Mouse (Mus musculus): ENCODE measurements around the gene Camk1d.

The Camk1d gene

DNA sequence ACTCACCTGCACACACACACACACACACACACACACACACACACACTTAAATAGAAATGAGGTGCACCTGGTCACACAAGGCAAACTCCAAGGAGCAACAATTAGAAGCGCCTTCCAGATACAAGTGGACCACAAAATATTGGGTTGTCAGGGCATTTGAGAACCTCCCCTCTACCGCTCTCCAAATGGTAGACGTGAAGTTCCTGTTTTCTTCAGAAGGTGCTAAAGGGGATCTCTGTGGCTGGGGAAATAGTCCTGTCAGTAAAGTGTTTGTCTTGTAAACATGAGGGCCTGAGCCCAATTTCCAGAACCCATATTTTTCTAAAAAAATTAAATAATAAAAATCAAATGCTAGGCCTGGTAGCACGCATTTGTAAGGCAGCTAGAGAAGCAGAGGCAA, 4.4 kb downstream of the Camk1d start:
- 85% methylated on average over 4 of the region's 4 CpGs for WGBS

DNA sequence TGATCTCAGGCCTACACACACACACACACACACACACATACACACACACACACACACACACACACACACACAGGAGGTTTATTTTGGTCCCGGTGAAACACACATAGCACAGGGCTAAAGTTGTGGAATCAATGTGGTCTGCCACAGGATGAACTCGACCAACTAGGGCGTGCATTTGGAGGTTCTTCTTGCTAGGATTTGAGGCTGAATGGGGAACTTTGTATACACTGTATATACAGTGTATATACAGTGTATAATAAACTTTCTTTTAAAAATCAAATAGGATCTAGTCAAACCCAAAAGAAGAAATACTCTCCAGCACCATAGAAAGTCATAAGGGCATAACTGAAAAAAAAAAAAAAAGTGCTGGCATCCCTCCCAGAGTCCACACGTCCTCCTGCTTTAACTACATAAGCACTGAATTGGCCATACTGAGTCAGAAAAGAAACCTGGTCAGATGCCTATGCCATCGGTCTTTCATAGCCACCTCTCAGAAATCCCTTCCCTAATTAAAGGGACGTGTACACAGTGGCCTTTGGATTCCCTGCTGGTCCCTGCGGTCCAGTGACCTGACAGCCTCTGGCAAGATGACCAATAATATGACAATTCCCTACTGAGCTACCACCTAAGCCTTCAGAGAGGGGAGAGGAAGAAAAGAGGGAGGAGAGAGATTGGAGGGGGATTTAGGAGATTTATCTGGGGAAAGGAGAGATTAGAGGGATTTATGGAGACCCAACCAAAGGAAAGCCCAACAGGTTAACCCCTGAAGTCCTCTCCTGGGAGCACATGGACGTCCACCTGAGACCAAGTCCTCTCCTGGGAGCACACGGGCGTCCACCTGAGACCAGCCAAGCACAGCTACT, 6.2 kb downstream of the Camk1d start:
- 64% methylated on average over 10 of the region's 10 CpGs for WGBS

DNA sequence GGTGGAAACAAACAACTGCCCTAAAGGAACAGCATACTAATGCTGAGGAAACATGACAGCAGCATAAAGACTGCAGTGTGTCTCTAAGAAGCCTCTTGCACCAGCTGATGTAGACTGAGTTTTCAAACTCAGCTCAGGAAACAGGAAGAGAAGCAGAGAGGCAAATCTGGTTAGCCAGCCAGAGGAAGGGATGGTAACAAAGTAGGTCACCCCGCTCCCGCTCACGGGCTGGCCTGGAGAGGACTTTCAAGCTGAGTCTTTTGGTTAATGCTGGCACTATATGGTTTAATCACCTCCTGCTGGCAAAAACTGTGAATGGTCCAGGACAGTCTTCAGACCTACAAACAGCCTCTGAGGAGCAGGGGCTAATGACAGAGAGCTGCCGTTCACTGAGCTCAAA, 7.7 kb downstream of the Camk1d start:
- 50% methylated on average over 4 of the region's 4 CpGs for WGBS

DNA sequence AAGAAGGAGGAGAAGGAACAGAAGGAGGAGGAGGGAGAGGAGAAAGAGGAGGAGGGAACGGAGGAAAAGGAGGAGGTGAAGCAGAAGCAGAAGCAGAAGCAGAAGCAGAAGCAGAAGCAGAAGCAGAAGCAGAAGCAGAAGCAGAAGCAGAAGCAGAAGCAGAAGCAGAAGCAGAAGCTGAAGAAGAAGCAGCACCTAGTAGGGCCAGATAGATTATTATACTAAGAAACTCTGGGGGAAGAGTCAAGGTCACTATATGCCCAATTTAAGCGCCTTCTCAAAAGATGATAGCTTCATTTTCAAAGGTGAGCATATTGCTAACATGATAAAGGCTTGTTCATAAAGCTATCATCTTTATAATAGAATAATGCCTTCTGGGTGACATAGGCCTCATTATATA, 11.9 kb downstream of the Camk1d start:
- 89% methylated on average over 2 of the region's 2 CpGs for WGBS

DNA sequence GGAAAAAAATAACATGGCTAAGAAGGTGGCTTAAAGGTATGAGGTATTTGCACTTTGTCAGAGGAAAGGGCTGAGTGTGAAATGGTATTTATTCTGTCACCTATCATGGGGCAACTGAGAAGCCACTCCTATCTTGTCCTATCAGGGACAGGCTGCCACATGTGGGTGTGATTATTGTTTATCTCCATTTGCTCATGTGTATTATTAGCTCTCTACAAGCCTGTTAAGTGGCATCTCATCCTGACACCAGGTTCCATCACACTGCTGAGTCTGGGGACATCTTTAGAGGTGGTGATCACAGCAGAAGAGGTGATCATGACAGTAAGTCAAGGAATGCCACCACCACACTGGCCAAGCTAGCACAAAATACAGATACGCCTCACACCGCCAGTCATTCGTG, 13.4 kb downstream of the Camk1d start:
- WGBS = 96% methylated on average over 3 of the region's 3 CpGs

DNA sequence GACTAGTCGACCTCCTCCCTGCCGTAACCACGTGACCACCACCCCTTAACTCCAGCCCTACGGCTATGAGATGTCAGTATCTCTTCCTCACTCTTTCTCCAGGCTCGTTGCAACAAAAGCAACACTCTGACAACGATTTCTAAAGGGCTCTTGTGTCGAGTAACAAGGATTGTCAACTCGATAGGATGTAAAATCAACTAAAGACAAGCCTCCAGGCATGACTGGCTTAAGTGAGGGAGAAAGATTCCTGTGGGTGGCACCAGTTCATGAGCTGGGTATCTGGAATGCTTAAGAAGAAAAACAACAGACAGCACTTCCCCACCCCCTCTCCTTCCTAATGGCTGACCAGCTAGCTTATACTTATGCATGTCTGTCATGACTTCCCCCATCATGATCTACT, 15.9 kb downstream of the Camk1d start:
- 76% methylated on average over 8 of the region's 8 CpGs for WGBS

DNA sequence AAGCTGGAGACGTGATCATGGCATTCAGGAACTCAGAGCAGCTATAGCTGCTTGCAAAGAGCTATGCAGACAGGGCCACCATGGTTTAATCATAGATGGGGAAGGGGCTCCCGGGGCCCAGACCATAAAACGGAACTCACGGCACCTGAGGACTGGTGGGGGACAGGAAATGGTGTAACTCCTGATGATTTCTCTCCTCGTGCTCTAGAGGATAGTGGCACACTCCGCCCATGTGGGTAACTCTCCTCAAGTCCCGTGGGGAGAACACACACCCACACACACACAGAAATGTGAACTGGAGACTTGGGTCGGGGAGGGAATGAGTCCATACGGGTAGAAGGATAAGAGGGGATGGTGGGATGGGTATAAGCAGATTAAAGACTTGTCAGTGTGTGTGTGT, 20.2 kb downstream of the Camk1d start:
- WGBS = 74% methylated on average over 9 of the region's 9 CpGs

DNA sequence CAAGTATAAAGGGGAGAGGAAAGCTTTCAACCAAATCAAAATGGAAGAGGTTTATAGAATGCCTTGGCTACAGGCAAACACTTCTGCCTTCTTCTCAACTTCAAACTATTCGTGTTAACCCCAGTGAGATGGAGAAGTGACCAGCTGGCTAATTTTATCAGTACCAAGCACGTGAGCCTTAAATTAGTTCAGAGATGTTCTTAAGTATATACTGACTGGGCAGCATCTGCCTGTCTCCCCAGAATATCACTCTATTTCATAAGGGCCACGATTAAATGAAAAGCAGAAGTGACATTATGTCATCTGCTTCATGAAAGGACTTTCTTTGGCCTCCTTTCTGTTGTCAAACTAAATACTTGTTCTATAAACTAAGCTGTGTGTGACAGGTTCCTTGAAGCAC, 22.6 kb downstream of the Camk1d start:
- 53% methylated on average over 3 of the region's 3 CpGs for WGBS

DNA sequence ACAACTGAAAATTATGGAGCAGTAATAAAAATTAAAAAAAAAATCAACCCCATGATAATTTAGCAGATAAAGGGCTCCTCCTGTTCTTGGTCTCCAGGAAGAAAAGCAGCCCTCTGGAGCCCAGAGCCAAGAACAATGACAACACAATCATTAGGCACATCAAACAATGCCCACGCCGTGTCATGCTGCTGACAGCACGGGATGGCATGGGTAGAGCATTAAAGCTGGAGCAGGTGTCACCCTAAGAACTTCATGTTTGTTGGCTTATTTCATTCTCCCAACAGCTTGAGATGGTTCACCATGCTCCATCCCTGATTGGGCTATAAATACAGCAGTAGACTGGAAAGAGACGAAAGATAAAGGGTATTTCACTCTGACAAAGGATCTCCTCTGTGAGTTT, 30.9 kb downstream of the Camk1d start:
- 77% methylated on average over 4 of the region's 4 CpGs for WGBS

DNA sequence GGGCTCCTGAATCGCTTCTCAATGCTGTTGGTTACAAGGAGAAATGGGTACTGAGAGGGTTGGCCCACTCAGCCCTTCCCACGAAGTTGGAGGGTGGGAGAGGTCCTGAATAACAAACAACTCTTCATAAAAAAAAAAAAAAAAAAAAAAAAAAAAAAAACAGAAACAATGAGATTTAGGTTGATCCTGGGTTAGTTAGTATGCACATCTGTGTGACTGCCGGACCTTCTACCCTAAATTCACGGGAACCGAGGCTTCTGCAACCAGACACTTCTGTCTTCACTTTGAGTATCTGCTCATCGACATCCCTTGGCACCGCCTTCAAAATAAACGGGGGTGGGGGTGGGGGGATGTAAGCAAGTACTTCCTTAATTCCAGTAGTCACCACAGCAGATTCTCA, 32.4 kb downstream of the Camk1d start:
- WGBS = 75% methylated on average over 8 of the region's 8 CpGs

DNA sequence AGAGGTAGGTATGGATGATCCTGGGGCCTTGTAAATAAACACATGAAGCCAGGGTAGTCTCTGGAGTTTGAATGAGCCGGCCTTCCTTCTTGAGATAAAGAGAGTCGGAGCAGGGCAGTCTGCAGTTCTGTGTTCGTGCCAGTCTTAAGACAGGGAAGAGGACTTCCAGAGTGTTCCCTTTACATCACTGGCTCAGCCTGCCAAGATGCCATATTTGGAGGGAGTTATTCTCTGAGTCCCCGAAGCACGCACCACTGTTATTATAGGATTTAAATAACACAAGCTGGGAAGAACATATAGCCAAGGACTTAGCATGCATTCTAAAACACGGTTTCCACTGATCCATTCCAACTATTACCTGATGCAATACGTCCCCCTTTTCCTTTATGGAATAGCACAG, 33.0 kb downstream of the Camk1d start:
- 52% methylated on average over 7 of the region's 7 CpGs for WGBS

DNA sequence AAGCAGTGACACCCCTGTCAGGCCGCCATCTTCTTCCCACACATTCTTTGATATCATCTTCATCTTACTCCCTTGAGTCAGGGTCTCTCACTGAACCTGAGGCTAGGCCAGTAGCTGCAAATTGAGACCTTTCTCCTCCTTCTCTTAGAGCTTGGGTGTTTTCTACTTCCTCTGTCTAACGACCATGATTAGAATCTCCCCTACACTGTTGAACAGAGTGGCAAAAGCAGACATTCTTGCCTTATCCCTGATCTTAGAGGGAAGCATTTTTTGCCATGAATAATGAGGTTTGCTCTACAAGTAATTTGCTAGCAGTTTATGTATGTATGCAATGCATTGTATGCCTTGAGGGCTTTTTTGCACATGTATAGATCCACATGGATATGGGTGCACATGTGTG, 35.3 kb downstream of the Camk1d start:
- 78% methylated on average over 2 of the region's 2 CpGs for WGBS

DNA sequence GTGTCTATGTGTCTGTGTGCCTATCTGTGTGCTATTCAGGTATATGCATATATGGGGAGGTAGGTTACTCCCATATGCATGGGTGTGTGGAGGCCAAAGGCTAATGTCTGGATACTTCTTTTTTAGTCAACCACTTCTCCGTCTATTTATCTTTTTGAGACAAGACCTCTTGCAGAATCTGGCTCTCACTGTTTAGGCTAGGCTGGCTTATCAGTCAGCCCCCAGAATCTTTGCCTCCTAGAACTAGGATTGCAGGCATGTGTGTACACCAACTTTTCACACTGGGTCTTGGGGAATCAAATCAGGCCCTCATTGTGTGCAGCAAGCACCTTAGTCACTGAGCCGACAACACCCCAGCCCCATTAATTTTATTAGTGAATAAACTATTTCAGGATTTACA, 36.8 kb downstream of the Camk1d start:
- 79% methylated on average over 2 of the region's 2 CpGs for WGBS

DNA sequence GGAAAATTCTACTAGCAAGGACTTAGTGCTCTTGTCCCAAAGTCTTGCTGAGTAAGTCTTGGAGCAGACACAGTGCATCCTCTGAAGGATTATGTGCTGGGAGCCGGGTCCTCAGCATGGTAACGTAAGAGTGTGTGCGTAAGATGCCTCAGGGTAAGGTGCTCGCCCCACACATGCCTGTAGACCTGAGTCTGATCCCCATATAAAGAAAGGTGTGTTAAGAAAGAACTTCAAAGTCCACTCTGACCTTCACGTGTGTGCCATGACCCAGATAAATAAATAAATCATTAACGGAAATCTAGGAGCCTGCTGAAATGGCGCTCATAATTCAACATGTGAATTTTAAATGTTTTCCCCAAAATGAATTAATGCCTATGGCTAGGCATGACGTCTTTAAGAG, 37.5 kb downstream of the Camk1d start:
- WGBS = 78% methylated on average over 8 of the region's 8 CpGs

DNA sequence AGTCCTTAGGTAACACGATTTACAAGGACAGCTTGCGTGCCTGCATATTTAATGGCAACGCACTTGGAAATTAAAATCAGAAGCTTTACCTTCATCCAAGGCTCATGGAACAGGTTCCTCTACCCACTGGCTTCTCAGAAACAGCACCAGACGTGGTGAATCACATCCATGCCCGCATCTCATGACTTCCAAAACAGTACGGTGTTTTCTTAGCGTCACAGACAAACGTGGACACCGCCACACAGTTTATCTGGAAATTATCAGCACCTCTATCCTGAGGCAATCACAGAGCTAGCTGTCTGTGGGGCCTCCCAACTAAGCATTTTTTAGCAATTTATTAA, 38.2 kb downstream of the Camk1d start:
- WGBS = 18% methylated on average over 9 of the region's 9 CpGs

DNA sequence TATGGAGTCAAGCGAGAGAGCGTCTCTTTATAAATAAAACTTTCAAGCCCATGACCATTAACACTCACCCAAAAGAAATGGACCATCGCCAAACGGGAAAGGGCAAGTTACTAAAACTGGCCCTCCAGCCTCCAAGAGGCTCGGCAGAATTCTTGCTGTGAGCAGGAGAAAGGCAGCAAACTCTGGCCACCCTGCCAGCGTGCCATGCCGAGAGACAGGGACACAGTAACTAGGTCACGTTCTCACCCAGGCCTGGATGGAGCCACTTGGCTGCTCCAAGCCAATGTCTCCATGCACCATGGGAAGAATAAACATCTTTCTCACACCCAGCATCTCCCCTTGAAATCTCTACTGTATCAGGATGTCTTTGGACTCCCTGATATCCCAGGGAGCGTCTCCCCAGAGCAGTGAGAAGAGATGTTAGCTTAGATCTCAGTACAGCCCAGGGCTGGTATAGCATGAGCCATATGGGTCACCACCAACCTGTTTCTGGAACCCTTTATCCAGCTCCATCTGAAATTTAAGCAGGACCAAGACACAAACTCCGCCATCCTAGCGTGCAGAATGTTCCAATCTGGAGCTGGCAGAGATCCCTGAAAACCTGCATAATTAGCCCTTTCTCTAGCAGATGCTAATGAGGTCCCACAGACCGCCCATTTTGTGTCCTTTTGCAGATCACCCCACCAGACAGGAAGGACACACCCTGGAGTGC, 38.7 kb downstream of the Camk1d start:
- 39% methylated on average over 12 of the region's 12 CpGs for WGBS

DNA sequence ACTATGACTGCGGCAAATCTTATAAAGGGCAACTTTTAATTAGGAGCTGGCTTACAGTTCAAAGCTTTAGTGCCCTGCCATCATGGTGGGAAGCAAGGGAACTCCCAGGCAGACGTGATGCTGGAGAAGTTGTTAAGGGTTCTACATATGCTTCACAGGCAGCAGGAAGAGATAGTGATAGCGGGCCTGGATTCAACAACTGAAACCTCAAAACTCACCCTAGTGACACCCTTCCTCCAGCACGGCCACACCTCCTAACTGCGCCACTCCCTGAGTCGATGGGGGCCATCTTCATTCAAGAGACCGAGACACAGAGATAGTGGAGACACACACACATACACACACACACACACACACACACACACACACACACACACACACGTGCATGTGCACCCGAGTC, 39.8 kb downstream of the Camk1d start:
- WGBS = 66% methylated on average over 9 of the region's 9 CpGs

DNA sequence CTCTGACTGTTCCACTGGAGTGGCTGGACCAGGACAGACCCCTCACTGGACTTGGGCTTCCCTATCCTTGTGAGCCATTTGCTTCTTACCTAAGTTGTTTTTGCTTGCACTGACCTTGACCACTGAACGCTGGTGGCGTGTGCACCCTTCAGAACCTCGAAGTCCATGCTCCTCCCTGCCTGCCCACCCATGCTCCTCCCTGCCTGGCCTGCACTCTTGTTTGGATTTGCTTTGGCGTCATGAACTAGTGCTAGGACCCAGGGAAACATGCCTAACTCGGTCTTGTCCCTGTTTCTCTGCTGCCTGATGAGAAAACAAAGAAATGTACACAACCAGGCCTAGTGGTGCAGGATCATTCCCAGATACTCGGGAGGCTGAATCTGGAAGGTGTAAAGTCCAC, 40.5 kb downstream of the Camk1d start:
- WGBS = 82% methylated on average over 6 of the region's 6 CpGs

DNA sequence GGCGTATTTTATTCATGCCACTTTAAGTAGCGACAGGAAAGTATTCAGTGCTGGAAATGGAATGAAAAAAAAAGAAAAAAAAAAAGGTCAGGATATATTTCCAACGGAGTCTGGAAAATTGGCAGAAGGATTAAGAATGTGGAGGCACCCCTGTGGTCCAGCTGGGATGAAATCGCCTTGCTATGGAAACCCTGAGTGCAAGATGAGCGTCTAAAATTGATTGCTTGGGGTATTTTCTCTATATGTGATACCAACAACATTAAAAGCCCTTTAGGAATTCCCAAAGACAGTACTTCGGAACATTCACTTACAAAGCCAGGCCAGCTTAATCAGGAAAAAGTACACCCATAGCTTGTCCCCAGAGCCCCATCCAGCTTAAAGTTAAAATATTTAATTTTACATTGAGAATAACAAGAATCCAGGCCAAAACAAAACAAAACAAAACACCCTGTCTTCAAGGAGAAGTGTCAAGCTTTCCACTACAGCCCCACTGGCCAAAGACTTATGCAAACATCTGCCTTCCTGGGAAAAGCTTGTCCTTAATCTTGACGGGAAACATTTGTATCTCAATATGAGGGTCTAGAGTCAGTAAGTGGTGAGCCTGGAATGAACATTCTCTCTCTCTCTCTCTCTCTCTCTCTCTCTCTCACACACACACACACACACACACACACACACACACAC, 41.3 kb downstream of the Camk1d start:
- WGBS = 43% methylated on average over 7 of the region's 7 CpGs

DNA sequence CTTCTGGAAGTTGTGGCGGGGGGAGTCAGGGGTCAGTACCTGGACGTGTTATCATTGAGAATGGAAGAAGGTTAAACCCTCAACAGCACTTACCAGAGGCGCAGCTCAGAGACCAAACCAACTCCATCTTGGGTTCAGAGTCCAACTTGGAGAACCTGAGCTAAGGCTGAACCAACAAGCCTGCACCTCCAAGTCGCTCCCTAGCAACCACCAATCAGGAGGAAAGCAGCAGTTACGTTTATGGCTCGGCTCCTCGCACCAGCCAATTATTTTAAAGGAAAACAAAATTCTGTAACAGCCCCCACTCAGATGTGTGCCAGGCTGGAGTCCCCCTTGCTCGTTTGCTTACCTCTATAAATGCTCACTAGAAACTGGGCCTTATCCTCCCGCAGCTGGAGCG, 44.2 kb downstream of the Camk1d start:
- WGBS = 90% methylated on average over 10 of the region's 10 CpGs

DNA sequence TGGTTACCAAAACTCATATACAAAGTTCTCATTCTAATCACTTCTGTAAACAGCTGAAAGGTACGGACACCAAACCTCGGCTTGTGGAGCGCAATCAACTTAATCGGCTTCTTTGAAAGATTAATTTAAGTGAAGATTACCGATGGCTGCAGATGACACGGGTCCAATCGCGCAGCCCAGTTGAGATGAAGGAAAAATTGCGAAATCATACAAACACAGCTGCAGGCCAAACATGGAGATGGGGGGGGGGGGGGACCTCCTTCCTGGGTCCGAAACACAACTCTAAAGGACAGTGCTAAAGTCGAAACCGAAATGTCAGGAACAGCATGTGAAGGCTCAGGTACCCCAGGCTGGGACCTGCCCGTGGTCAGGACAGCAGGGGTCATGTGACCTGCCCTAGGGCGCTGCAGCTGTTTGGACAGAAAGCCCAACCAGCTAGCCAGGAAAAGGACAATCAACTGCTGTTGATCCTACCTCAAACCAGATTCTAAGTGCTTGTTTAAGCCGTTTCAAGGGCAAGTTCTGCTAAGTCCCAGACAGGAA, 44.7 kb downstream of the Camk1d start:
- WGBS = 86% methylated on average over 15 of the region's 15 CpGs

DNA sequence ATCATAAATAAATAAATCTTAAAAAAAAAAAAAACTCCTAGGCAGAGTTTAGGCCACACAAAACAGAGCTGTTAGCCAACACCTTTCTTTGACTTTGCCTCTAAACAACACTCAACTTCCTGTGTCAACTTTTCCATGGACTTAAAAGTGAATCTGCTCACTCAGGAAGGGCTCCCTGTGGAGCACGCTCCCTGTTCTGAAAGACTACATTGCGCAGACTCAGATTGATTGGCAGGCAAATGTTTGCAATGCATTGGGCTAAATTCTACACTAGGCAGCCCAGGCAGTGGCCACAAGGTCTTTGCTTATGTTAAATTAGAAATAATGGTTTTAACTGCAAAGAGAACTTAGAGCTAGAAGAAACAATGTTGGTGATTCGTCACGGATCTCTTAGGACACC, 45.4 kb downstream of the Camk1d start:
- WGBS = 86% methylated on average over 4 of the region's 4 CpGs

DNA sequence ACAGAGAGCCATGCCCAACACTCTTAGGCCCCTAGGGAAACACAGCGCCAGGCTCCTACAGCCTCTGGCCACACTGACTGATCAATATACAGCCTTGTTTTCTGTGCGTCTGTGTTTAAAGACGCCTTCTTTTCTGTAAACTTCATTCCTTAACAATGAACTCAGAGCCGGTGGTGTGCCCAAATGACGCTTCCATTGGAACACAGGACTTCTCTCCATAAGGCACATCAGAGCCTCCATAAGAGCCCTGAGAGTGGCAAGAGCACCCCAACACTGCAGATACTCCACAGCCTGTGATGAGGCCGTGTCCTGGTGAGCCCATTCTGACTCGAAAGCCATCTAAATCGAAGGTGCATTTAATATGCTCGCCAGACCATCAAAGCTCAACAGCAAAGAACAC, 50.8 kb downstream of the Camk1d start:
- 89% methylated on average over 9 of the region's 9 CpGs for WGBS

Measured in cerebral cortex, adult 2 months (tissue).